Mouse (Mus musculus): ENCODE results near the gene Cux1. TPM values are rescaled to one million over a fixed set of nuclear protein-coding genes. Genes with fewer than 3 reads are reported as not detected.

Cux1 gene
- total RNA-seq, 2 experiments from 2014 or later = 36.0 to 38.1 TPM

- DNase-seq = no peak
Measured at GRCm38 (mm10) chr5:136535976-136536725, 31.1 kb downstream of the Cux1 start.

GRCm38 (mm10) chr5:136535204-136535603 lies 32.1 kb downstream of the Cux1 start:
- no peak for DNase-seq

GRCm38 (mm10) chr5:136533371-136534276 lies 33.7 kb downstream of the Cux1 start:
- DNase-seq = no peak

GRCm38 (mm10) chr5:136531674-136532365 lies 35.5 kb downstream of the Cux1 start:
- DNase-seq = no peak

GRCm38 (mm10) chr5:136530931-136531330 lies 36.4 kb downstream of the Cux1 start:
- no peak for DNase-seq

GRCm38 (mm10) chr5:136529165-136529564 lies 38.1 kb downstream of the Cux1 start:
- no peak for DNase-seq

GRCm38 (mm10) chr5:136527871-136528270 lies 39.4 kb downstream of the Cux1 start:
- DNase-seq = no peak

GRCm38 (mm10) chr5:136526545-136526909 lies 40.8 kb downstream of the Cux1 start:
- no peak for DNase-seq

- no peak for DNase-seq
Measured at GRCm38 (mm10) chr5:136525896-136526544, 41.3 kb downstream of the Cux1 start.

GRCm38 (mm10) chr5:136522843-136523463 lies 44.3 kb downstream of the Cux1 start:
- DNase-seq = no peak

GRCm38 (mm10) chr5:136521656-136522055 lies 45.6 kb downstream of the Cux1 start:
- DNase-seq = no peak

- no peak for DNase-seq
Measured at GRCm38 (mm10) chr5:136518648-136519437, 48.4 kb downstream of the Cux1 start.

GRCm38 (mm10) chr5:136517510-136517909 lies 49.8 kb downstream of the Cux1 start:
- no peak for DNase-seq

- DNase-seq = no peak
Measured at GRCm38 (mm10) chr5:136516593-136516992, 50.7 kb downstream of the Cux1 start.

- DNase-seq = no peak
Measured at GRCm38 (mm10) chr5:136514049-136514677, 53.1 kb downstream of the Cux1 start.

- DNase-seq = no peak
Measured at GRCm38 (mm10) chr5:136512103-136512674, 55.1 kb downstream of the Cux1 start.

GRCm38 (mm10) chr5:136511378-136511777 lies 55.9 kb downstream of the Cux1 start:
- DNase-seq = no peak

GRCm38 (mm10) chr5:136510609-136511008 lies 56.7 kb downstream of the Cux1 start:
- no peak for DNase-seq

- no peak for DNase-seq
Measured at GRCm38 (mm10) chr5:136507629-136508028, 59.7 kb downstream of the Cux1 start.

- DNase-seq = no peak
Measured at GRCm38 (mm10) chr5:136506262-136506661, 61.0 kb downstream of the Cux1 start.

All from layer of hippocampus, postnatal 36 days (tissue).